Mouse (Mus musculus): ENCODE data around the gene AU018091. TPM values are rescaled to one million over a fixed set of nuclear protein-coding genes. Genes with fewer than 3 reads are reported as not detected.

The AU018091 gene
- polyA plus RNA-seq, 1 experiment from 2014 or later: not detected

MicroRNA genes within 50 kb of the gene (microRNA counts, 519-probe panel; counts per million panel counts)
- not detected for microRNA mmu-miR-290-3p
- not detected for microRNA mmu-miR-290-5p
- not detected for microRNA mmu-miR-291a-3p
- microRNA mmu-miR-291a-5p: not detected
- microRNA mmu-miR-292-5p: not detected

Small RNAs within 50 kb of the gene (microRNA-seq; reads per million reads assigned to microRNA genes)
- gene Mir290a (ENCODE audit: borderline number of aligned reads) (not detected), gene Mir290b (ENCODE audit: borderline number of aligned reads) (not detected), gene Mir291a (ENCODE audit: borderline number of aligned reads) (38.7 reads per million, percentile 38 among the genes with 10 or more reads in this experiment), gene Mir292 (ENCODE audit: borderline number of aligned reads) (not detected), gene Mir292b (ENCODE audit: borderline number of aligned reads) (not detected)

Other genes with a start within 250 kb of the AU018091 start
- 0.06 and 0.07 TPM in 2 replicates for gene Nlrp12, start 80.5 kb upstream of the AU018091 start, polyA plus RNA-seq (2014; fragmentation: Nextera tagmentation; extraction: Ambion mirVana)
- 31.3 and 32.7 TPM in 2 replicates for gene Myadm, start 119.9 kb upstream of the AU018091 start, polyA plus RNA-seq (2014; fragmentation: Nextera tagmentation; extraction: Ambion mirVana)
- gene Prkcg, start 120.0 kb upstream of the AU018091 start, polyA plus RNA-seq (2014; fragmentation: Nextera tagmentation; extraction: Ambion mirVana): not detected in 2 replicates
- gene Cacng7, start 163.8 kb upstream of the AU018091 start, polyA plus RNA-seq (2014; fragmentation: Nextera tagmentation; extraction: Ambion mirVana): 0.29 and 0.42 TPM in 2 replicates
- 1.7 and 2.3 TPM in 2 replicates for gene Cacng8, start 221.5 kb upstream of the AU018091 start, polyA plus RNA-seq (2014; fragmentation: Nextera tagmentation; extraction: Ambion mirVana)

Measured in liver, embryonic 11.5 days (tissue).